Mouse (Mus musculus): ENCODE results near the gene Mprip.

DNA sequence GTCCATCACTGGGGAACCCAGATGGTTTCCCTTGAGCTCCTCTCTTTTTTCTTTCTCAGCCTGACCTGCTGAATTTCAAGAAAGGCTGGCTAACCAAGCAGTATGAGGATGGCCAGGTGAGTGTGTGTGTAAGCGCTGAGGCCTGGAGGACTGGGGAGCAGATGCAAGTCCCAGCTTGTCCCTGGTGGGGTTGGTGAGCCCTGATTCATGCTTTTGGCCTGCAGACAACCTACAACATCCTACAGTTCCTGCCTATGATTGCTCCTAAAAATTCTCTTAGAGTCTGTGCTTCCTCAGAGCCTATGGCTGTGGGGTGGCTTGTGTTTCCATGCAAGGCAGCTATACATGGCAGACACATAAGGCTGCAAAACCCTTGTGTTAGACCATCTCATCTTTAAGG is 82.6 kb downstream of the Mprip start:
- TF ChIP-seq EP300 (optimal IDR thresholded peaks at IDR 0.05): no peak
- no peak for TF ChIP-seq CTCF (IDR thresholded peaks at IDR 0.05; ENCODE audit: low read depth)

All from stomach, postnatal 0 days (tissue).